Mouse (Mus musculus) MEL (cell line): Measurements from ENCODE around the gene Cfl1. TPM values are rescaled to one million over a fixed set of nuclear protein-coding genes. Genes with fewer than 3 reads are reported as not detected.

Experiments used
- DNase-seq: peaks from one replicate; pipeline ENCODE4 v3.0.0; 2011; ENCODE audit warnings: low read depth, low spot score
- H3K27ac ChIP-seq: 2 replicates; pipeline ENCODE4 v1.5.1; 2012; ENCODE audit warnings: low read depth, mild to moderate bottlenecking, control low read depth, low read length, moderate library complexity; ENCODE audit not compliant: control insufficient read depth
- H3K27me3 ChIP-seq, 2 experiments: fragments of 150-350 bp in 1 of 2; sonication (generic) in 1 of 2; 2 replicates each; pipeline ENCODE4 v1.6.1; 2012; ENCODE audit warnings: low read length in 2 of 2, mild to moderate bottlenecking in 2 of 2, improper control_type of control experiment in 1 of 2, moderate library complexity in 1 of 2; ENCODE audit not compliant: insufficient read depth in 2 of 2, control insufficient read depth in 1 of 2
- H3K36me3 ChIP-seq, 2 experiments: 2 replicates each; pipeline ENCODE4 v1.6.1; 2012 to 2014; ENCODE audit warnings: low read length in 2 of 2, improper control_type of control experiment in 1 of 2, inconsistent platforms in 1 of 2, mild to moderate bottlenecking in 1 of 2; ENCODE audit not compliant: insufficient read depth in 2 of 2, control insufficient read depth in 1 of 2
- H3K4me1 ChIP-seq, 2 experiments: fragments of 150-350 bp in 1 of 2; sonication (generic) in 1 of 2; 2 replicates each; pipeline ENCODE4 v1.6.1; 2012; ENCODE audit warnings: low read length in 2 of 2, improper control_type of control experiment in 1 of 2, mild to moderate bottlenecking in 1 of 2; ENCODE audit not compliant: insufficient read depth in 2 of 2, control insufficient read depth in 1 of 2
- H3K4me3 ChIP-seq, 2 experiments: fragments of 150-350 bp in 1 of 2; sonication (generic) in 1 of 2; 2 replicates each; pipeline ENCODE4 v1.5.1; 2012; ENCODE audit warnings: low read depth in 2 of 2, low read length in 2 of 2, mild to moderate bottlenecking in 2 of 2, moderate library complexity in 2 of 2, control low read depth in 1 of 2, improper control_type of control experiment in 1 of 2; ENCODE audit not compliant: control insufficient read depth in 1 of 2, insufficient read depth in 1 of 2
- H3K79me2 ChIP-seq: 2 replicates; pipeline ENCODE4 v1.6.1; 2012; ENCODE audit warnings: mild to moderate bottlenecking, low read length, moderate library complexity; ENCODE audit not compliant: control insufficient read depth, poor library complexity, insufficient read depth
- H3K9ac ChIP-seq: 2 replicates; pipeline ENCODE4 v1.6.1; 2012; ENCODE audit warnings: low read depth, mild to moderate bottlenecking, control low read depth, low read length, moderate library complexity; ENCODE audit not compliant: control insufficient read depth, poor library complexity, severe bottlenecking
- H3K9me3 ChIP-seq: fragments of 150-350 bp; sonication (generic); replicated peaks from 2 replicates; pipeline ENCODE4 v1.6.1; 2012; ENCODE audit warnings: mild to moderate bottlenecking, low read length, improper control_type of control experiment, moderate library complexity; ENCODE audit not compliant: insufficient read depth
- BHLHE40 ChIP-seq: IDR thresholded peaks from 2 replicates; pipeline ENCODE4 v1.6.1; 2012; ENCODE audit warnings: low read depth, mild to moderate bottlenecking, inconsistent platforms, low read length, improper control_type of control experiment, borderline replicate concordance
- CHD2 ChIP-seq: IDR thresholded peaks from 2 replicates; pipeline ENCODE4 v1.6.1; 2011; ENCODE audit warnings: low read length, improper control_type of control experiment
- CTCF ChIP-seq, 3 experiments: IDR thresholded peaks in 2 of 3; conservative IDR thresholded peaks in 1 of 3; 2 replicates each; pipeline ENCODE4 v1.5.1; 2011 to 2012; ENCODE audit warnings: low read length in 3 of 3, low read depth in 2 of 3, mild to moderate bottlenecking in 2 of 3, improper control_type of control experiment in 1 of 3, inconsistent platforms in 1 of 3, mixed read lengths in 1 of 3, moderate library complexity in 1 of 3; ENCODE audit not compliant: control insufficient read depth in 1 of 3, insufficient read depth in 1 of 3, poor library complexity in 1 of 3, severe bottlenecking in 1 of 3
- E2F4 ChIP-seq: IDR thresholded peaks from 2 replicates; pipeline ENCODE4 v1.6.1; 2011; ENCODE audit warnings: low read depth, low read length, improper control_type of control experiment, borderline replicate concordance
- EP300 ChIP-seq, 2 experiments: IDR thresholded peaks; 2 replicates each; pipeline ENCODE4 v1.6.1; 2011; ENCODE audit warnings: improper control_type of control experiment in 2 of 2, low read length in 2 of 2, low read depth in 1 of 2, mild to moderate bottlenecking in 1 of 2
- KAT2A ChIP-seq: conservative IDR thresholded peaks from 2 replicates; pipeline ENCODE4 v1.6.1; 2012; ENCODE audit warnings: low read depth, low read length, improper control_type of control experiment, inconsistent platforms
- MXI1 ChIP-seq: IDR thresholded peaks from 2 replicates; pipeline ENCODE4 v1.6.1; 2011; ENCODE audit warnings: mild to moderate bottlenecking, low read depth, low read length, improper control_type of control experiment
- MYC ChIP-seq: IDR thresholded peaks from 2 replicates; pipeline ENCODE4 v1.6.1; 2011; ENCODE audit warnings: low read depth, mild to moderate bottlenecking, low read length, improper control_type of control experiment, moderate library complexity
- SIN3A ChIP-seq: IDR thresholded peaks from 2 replicates; pipeline ENCODE4 v1.6.1; 2012; ENCODE audit warnings: low read length, improper control_type of control experiment, inconsistent platforms
- TAL1 ChIP-seq: IDR thresholded peaks from 2 replicates; pipeline ENCODE4 v1.6.1; 2012; ENCODE audit warnings: mild to moderate bottlenecking, inconsistent platforms, low read length, moderate library complexity, mixed read lengths
- TBP ChIP-seq: IDR thresholded peaks from 2 replicates; pipeline ENCODE4 v1.8.0; 2011; ENCODE audit warnings: low read depth, low read length, improper control_type of control experiment
- TCF12 ChIP-seq: IDR thresholded peaks from 2 replicates; pipeline ENCODE4 v1.6.1; 2014; ENCODE audit warnings: low read depth, mild to moderate bottlenecking, inconsistent platforms, low read length, improper control_type of control experiment, moderate library complexity
- UBTF ChIP-seq: IDR thresholded peaks from 2 replicates; pipeline ENCODE4 v1.6.1; 2012; ENCODE audit warnings: low read depth, mild to moderate bottlenecking, inconsistent platforms, low read length, improper control_type of control experiment, moderate library complexity, borderline replicate concordance; ENCODE audit not compliant: insufficient read depth
- USF2 ChIP-seq, 2 experiments: IDR thresholded peaks; 2 replicates each; pipeline ENCODE4 v1.6.1; 2011 to 2012; ENCODE audit warnings: improper control_type of control experiment in 2 of 2, low read length in 2 of 2, borderline replicate concordance in 1 of 2, inconsistent platforms in 1 of 2, low read depth in 1 of 2, mild to moderate bottlenecking in 1 of 2; ENCODE audit not compliant: insufficient read depth in 1 of 2
- ZKSCAN1 ChIP-seq: IDR thresholded peaks from 2 replicates; pipeline ENCODE4 v1.6.1; 2012; ENCODE audit warnings: low read depth, mild to moderate bottlenecking, inconsistent platforms, low read length, improper control_type of control experiment, moderate library complexity
- polyA plus RNA-seq, 2 experiments: library from polyadenylated mRNA; stranded (reverse) in 1 of 2; unstranded in 1 of 2; fragments of >175 nt in 1 of 2; fragments of >200 nt in 1 of 2; gene quantifications; 2 replicates each; pipeline versions ENCODE4 v1.2.1 to v1.2.4; 2012; ENCODE audit warnings: low replicate concordance in 2 of 2, low read depth in 1 of 2; ENCODE audit not compliant: insufficient read length in 2 of 2, insufficient read depth in 1 of 2, missing spikeins in 1 of 2
- total RNA-seq: library from RNA; depleted of rRNA; stranded (reverse); fragments of 300-350 nt; gene quantifications from 2 replicates; pipeline ENCODE4 v1.2.3, GENCODE M21; 2012

The Cfl1 gene
- total and polyA plus RNA-seq, 3 experiments: 880 to 2,037 TPM; not detected in 1

GRCm38 (mm10) chr19:5477668-5478300, 12.5 kb upstream of the Cfl1 start:
- no peak for TF ChIP-seq MXI1
- TF ChIP-seq USF2 (IDR thresholded peaks at IDR 0.05; ENCODE audit: borderline replicate concordance in 1 of 2, insufficient read depth in 1 of 2, low read depth in 1 of 2, low read length in 2 of 2): no peak
- no peak for TF ChIP-seq SIN3A
- TF ChIP-seq, all 39 proteins: peak for 0
- Histone ChIP-seq H3K36me3 (peaks cover 0 to 4% of the 10 kb centered on the region in 2 experiments; a peak in 2 of 4 replicates), H3K27me3 (no peaks in the 10 kb centered on the region), H3K4me3 (no peak overlapping the region), H3K9me3 (no peaks in the 10 kb centered on the region), H3K79me2 (no peaks in the 10 kb centered on the region; the same call in 1 of the 2 replicates), H3K9ac (no peak overlapping the region), H3K27ac (no peak overlapping the region), H3K4me1 (peaks cover 0 to 5% of the 10 kb centered on the region in 2 experiments; a peak in 1 of 4 replicates)
- DNase-seq: no peak

- H3K36me3 ChIP-seq: no peaks in the 10 kb centered on the region
- no peak overlapping the region for H3K9ac ChIP-seq
- no peaks in the 10 kb centered on the region for H3K4me1 ChIP-seq
- no peak overlapping the region for H3K4me3 ChIP-seq
- H3K79me2 ChIP-seq: no peaks in the 10 kb centered on the region
- H3K9me3 ChIP-seq: no peaks in the 10 kb centered on the region
- no peaks in the 10 kb centered on the region for H3K27me3 ChIP-seq
- no peak overlapping the region for H3K27ac ChIP-seq
- no peak for DNase-seq
- TF ChIP-seq MXI1: no peak
- no peak for TF ChIP-seq TCF12
- TF ChIP-seq CTCF (IDR thresholded peaks at IDR 0.05 in 2 of 3, conservative IDR thresholded peaks at IDR 0.05 in 1 of 3; ENCODE audit: control insufficient read depth in 1 of 3, insufficient read depth in 1 of 3, low read depth in 2 of 3, low read length in 3 of 3, poor library complexity in 1 of 3, severe bottlenecking in 1 of 3): no peak
- no peak for TF ChIP-seq TAL1
- TF ChIP-seq BHLHE40: no peak
- no peak for TF ChIP-seq KAT2A
- no peak for TF ChIP-seq CHD2
- no peak for TF ChIP-seq TBP
- TF ChIP-seq MYC: no peak
- no peak for TF ChIP-seq UBTF
- no peak for TF ChIP-seq ZKSCAN1
- no peak for TF ChIP-seq E2F4
- TF ChIP-seq EP300 (IDR thresholded peaks at IDR 0.05; ENCODE audit: low read depth in 1 of 2, low read length in 2 of 2): no peak
Observed at GRCm38 (mm10) chr19:5480016-5480415, 10.2 kb upstream of the Cfl1 start.
